Mouse (Mus musculus) kidney, adult 2 months (tissue): ENCODE measurements around the gene Kremen1. TPM values are rescaled to one million over a fixed set of nuclear protein-coding genes. Genes with fewer than 3 reads are reported as not detected.

Experiments used
- DNase-seq: peaks from one replicate; pipeline ENCODE4 v3.0.0; 2021
- H3K27ac ChIP-seq: fragments of 200-500 bp; 2 replicates; pipeline ENCODE4 v1.5.1; 2012; ENCODE audit warnings: low read depth, low read length, control low read depth, inconsistent platforms; ENCODE audit not compliant: insufficient read depth
- H3K27me3 ChIP-seq: fragments of 200-500 bp; replicated peaks from 2 replicates; pipeline ENCODE4 v1.6.1; 2012; ENCODE audit warnings: mild to moderate bottlenecking, moderate library complexity, low read length, inconsistent platforms; ENCODE audit not compliant: control insufficient read depth, insufficient read depth
- H3K36me3 ChIP-seq: fragments of 200-500 bp; 2 replicates; pipeline ENCODE4 v1.6.1; 2012; ENCODE audit warnings: mild to moderate bottlenecking, moderate library complexity, low read length, inconsistent platforms; ENCODE audit not compliant: control insufficient read depth, insufficient read depth
- H3K4me1 ChIP-seq: fragments of 200-500 bp; 2 replicates; pipeline ENCODE4 v1.6.1; 2011; ENCODE audit warnings: low read length; ENCODE audit not compliant: control insufficient read depth, insufficient read depth
- H3K4me3 ChIP-seq: fragments of 200-500 bp; 2 replicates; pipeline ENCODE4 v1.5.1; 2011; ENCODE audit warnings: mild to moderate bottlenecking, low read depth, low read length, control low read depth; ENCODE audit not compliant: insufficient read depth
- CTCF ChIP-seq: fragments of 200-500 bp; conservative IDR thresholded peaks from 2 replicates; pipeline ENCODE4 v1.5.1; 2011; ENCODE audit warnings: low read depth, mild to moderate bottlenecking, control low read depth, low read length, moderate library complexity, mixed read lengths; ENCODE audit not compliant: insufficient read depth, insufficient read length
- POLR2A ChIP-seq: fragments of 200-500 bp; IDR thresholded peaks from one replicate; pipeline ENCODE4 v1.6.1; 2011; ENCODE audit warnings: low read depth, low read length, control low read depth
- WGBS: fragments of 180-500 bp; shearing (Covaris S2); methylation state at CpG from one replicate; pipeline ENCODE4 v1.1.7; 2018; 5-methylcytosine and 5-hydroxymethylcytosine counted together
- polyA plus RNA-seq: library from polyadenylated mRNA; depleted of rRNA; stranded (reverse); fragments of >200 nt; gene quantifications from 2 replicates; pipeline ENCODE4 v1.2.3, GENCODE M21; 2012

Gene Kremen1
- polyA plus RNA-seq, 1 experiment = 21.6 TPM

- Histone ChIP-seq H3K36me3 (no peaks in the 10 kb centered on the region), H3K4me1 (no peaks in the 10 kb centered on the region), H3K27ac (no peak overlapping the region), H3K27me3 (no peaks in the 10 kb centered on the region), H3K4me3 (no peak overlapping the region)
- WGBS = 74% methylated on average over 5 of the region's 5 CpGs
- DNase-seq = no peak
- no peak for TF ChIP-seq POLR2A
- no peak for TF ChIP-seq CTCF
Measured at GRCm38 (mm10) chr11:5277307-5277971, 16.1 kb upstream of the Kremen1 start.

GRCm38 (mm10) chr11:5275216-5275615 lies 13.9 kb upstream of the Kremen1 start:
- TF ChIP-seq CTCF = no peak
- no peak for TF ChIP-seq POLR2A
- Histone ChIP-seq H3K36me3 (no peaks in the 10 kb centered on the region), H3K27me3 (no peaks in the 10 kb centered on the region), H3K27ac (no peak overlapping the region), H3K4me3 (no peak overlapping the region), H3K4me1 (no peaks in the 10 kb centered on the region)
- DNase-seq = no peak
- 54% methylated on average over 4 of the region's 4 CpGs for WGBS

- no peak for DNase-seq
- Histone ChIP-seq H3K36me3 (no peaks in the 10 kb centered on the region), H3K27me3 (no peaks in the 10 kb centered on the region), H3K4me3 (no peak overlapping the region), H3K4me1 (no peaks in the 10 kb centered on the region), H3K27ac (no peak overlapping the region)
- 76% methylated on average over 9 of the region's 9 CpGs for WGBS
- TF ChIP-seq POLR2A (no peak), CTCF (no peak)
Measured at GRCm38 (mm10) chr11:5272536-5273234, 11.3 kb upstream of the Kremen1 start.

GRCm38 (mm10) chr11:5272066-5272360 lies 10.7 kb upstream of the Kremen1 start:
- Histone ChIP-seq H3K27me3 (no peaks in the 10 kb centered on the region), H3K4me3 (no peak overlapping the region), H3K27ac (no peak overlapping the region), H3K4me1 (no peaks in the 10 kb centered on the region), H3K36me3 (no peaks in the 10 kb centered on the region)
- DNase-seq = no peak
- no peak for TF ChIP-seq CTCF
- TF ChIP-seq POLR2A = no peak
- 66% methylated on average over 4 of the region's 4 CpGs for WGBS

- 67% methylated on average over 9 of the region's 9 CpGs for WGBS
- no peaks in the 10 kb centered on the region for H3K4me1 ChIP-seq
- no peaks in the 10 kb centered on the region for H3K36me3 ChIP-seq
- no peak overlapping the region for H3K4me3 ChIP-seq
- no peak for TF ChIP-seq CTCF
- TF ChIP-seq POLR2A = no peak
- no peak for DNase-seq
- no peaks in the 10 kb centered on the region for H3K27me3 ChIP-seq
- H3K27ac ChIP-seq = no peak overlapping the region
Measured at GRCm38 (mm10) chr11:5271274-5272065, 10.1 kb upstream of the Kremen1 start.

GRCm38 (mm10) chr11:5269846-5270461 lies 8.6 kb upstream of the Kremen1 start:
- H3K4me1 ChIP-seq = no peaks in the 10 kb centered on the region
- no peak overlapping the region for H3K4me3 ChIP-seq
- no peaks in the 10 kb centered on the region for H3K36me3 ChIP-seq
- WGBS = 92% methylated on average over 8 of the region's 8 CpGs
- no peak overlapping the region for H3K27ac ChIP-seq
- no peaks in the 10 kb centered on the region for H3K27me3 ChIP-seq
- DNase-seq = no peak
- TF ChIP-seq POLR2A = no peak
- TF ChIP-seq CTCF = no peak

- no peak for DNase-seq
- 82% methylated on average over 8 of the region's 8 CpGs for WGBS
- no peak overlapping the region for H3K4me3 ChIP-seq
- no peaks in the 10 kb centered on the region for H3K27me3 ChIP-seq
- no peaks in the 10 kb centered on the region; the same call in 1 of the 2 replicates for H3K4me1 ChIP-seq
- no peak for TF ChIP-seq CTCF
- no peak for TF ChIP-seq POLR2A
- no peak overlapping the region for H3K27ac ChIP-seq
- no peaks in the 10 kb centered on the region for H3K36me3 ChIP-seq
Measured at GRCm38 (mm10) chr11:5265764-5266163, 4.4 kb upstream of the Kremen1 start.
